Mouse (Mus musculus) kidney, postnatal 36 days (tissue): ENCODE results near the gene Sf3a3.
A peak's percentile ranks its signal among the peaks of the same experiment; 100 is the strongest.

Experiments used
- DNase-seq, 2 experiments: peaks; one replicate each; pipeline ENCODE4 v3.0.0; 2021 to 2022; ENCODE audit warnings: mixed read lengths in 2 of 2

Gene Sf3a3

DNA sequence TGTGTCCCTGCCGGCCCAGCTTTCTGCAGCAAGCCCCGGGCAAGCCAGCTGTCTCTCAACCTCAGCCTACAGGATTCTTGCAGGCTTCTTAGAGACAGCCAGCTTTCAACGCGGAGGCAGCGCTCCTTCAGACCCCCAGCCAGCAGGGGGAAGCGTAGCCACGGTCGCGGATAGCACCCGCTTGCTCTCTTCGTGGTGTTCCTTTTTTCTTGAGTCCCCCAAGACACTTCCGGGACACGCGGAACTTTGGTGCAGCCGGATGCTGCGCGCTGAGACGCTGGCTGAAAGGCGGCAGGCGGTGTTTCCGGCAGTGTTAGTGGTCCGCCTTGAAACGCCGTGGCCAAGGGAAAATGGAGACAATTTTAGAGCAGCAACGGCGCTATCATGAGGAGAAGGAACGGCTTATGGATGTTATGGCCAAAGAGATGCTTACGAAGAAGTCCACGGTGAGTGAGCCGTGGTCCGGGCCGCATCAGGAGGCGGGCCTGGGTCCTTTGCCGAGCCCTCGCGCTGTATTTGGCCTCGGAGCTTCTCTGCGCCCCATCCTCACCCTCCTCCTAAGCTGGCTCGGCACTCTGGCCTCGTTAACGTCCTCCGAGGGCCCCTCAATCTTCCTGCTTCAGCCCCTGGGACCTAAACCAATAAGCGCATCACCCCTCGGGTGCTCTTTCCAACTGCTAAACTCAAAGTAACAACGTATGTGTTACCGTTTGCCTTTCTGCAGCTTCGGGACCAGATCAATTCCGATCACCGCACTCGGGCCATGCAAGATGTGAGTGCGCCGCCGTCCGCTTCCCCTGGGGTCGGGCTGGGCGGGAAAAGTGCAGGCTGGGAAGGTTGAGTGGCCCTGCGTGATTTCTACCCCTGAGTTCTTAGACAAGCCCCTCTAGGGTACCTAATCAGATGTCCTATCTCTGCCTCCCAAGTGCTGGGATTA, at the start of gene Sf3a3:
TSS of gene Sf3a3 (plus strand) at position 232 of the 937 bp plus-strand sequence.
- peak; percentile 96 for DNase-seq

DNA sequence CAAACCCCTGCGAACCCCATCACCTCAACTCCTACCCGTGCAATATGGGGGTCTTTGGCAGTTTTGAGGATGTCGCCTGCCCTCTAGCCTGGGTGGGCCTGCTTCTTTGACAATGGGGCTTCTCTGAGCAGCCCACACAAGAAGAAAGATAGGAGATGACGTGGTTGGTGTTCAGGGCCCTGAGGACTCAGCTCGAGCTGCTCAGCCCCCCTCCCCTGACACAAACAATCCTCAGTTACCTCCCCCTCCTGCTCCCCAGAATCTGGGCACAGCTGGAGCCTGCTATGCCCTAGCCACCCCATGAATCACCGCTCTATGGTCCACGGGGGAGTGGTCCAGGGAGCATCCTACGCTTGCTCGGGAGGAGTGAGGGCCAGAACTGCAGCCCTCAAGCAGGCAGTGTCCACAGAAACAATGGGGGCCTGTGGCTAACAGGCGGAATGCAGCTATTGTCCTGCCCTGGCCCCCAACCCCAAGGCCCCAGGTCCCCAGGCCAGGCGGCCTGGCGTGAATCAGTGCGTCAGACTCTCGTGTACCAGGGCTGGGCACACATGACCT, 47.0 kb upstream of the Sf3a3 start:
- no peak for DNase-seq

DNA sequence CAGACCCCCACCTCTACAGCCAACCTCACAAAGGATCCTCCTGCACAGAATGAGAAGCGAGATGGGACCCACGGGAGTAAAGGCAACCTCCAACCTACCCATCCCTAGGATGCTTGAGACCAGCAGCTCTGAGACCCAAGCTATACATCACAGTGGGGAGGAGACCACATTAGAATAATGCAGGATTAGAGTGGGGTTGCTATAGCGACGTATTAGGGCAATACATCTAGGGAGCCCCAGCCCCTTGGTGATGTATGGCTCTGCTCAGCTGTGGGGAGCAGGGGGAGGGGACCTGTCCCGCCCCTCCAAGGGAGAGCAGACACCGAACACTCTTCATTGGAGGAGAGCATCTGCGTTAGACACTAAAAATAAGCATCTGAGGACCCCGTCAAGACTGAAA, 46.5 kb upstream of the Sf3a3 start:
- no peak for DNase-seq

DNA sequence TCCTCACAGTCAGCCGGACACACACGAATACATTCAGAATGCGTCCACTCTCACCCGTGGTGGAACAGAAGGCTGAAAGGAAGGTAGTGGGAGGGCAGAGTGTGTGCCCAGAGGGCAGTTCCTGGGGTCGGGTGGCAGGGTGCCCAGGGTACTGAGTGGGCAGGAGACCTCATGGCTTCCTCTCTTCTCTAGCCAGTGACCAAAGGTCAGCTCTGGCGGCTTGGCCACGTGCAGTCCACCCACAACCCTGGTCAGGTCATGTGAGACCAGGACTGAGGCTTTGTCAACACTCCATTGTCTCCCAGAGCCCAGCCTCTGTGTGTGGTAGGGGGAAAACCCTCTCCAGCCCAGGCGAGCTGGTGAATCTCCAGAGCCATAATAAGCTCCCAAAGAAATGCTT, 44.3 kb upstream of the Sf3a3 start:
- DNase-seq: peak; percentile 73 to 81

DNA sequence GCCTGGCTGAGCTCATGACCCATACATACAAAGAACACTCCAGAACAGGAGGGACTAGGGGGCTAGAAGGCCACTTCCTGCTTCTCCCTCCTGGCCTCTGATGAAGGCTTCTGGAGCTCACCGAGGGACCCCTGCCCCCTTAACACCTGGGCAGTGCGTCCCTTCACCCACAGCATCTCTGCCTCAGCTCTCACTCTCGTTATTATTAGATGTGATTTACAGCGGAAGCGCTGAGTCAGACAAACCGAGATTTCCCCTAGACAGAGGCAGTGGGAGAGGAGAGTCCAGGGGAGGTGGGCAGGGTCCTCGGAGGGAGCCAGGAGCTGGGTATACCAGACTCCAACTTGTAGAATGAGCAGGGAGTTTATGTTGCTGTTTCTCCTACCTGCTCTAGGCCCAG, 43.0 kb upstream of the Sf3a3 start:
- DNase-seq: no peak

DNA sequence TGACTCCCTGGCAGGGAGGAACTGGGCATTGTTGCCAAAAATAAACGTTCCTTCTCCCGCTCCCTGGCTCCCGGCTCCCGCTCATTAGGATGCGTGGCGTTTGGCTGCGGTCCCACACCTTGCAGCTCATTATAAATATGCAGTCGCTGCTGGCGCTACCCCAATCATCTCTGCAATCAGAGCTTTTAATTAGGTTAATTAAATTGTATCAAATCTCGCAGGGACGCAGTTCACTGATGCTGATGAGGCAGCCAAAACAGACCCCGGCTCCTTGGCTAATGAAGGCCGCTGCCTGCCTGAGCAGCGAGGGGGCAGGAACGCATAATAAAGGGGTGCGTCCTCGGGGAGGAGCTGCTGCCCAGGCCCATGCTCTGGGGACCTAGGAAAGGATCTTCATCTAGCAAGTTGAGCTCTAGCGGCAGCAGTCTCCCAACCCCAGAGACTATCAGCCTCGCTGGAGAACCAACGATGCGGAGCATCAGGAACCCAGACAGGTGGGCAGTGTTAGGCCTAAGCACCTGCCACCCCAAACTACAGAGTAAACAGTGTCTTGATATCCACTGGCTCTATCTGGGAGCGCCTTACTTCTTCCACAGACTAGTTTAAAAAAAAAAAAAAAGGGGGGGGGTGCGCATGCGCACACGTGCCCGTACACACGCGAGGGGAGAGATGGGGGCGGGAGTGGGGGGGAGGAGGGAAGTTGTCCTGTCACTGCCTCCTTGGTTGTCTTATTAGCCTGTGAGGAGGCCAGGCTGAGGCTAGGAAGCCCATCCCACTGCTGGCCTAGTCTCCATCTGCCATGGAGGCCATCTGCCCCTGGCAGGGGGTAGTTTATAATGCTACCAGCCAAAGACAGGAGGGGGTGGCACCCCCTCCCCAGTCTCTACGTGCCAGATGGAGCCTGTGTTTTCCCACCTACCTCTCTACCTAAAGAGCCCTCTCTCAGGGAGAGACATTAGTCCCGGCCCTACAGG, 41.9 kb upstream of the Sf3a3 start:
- DNase-seq: no peak

DNA sequence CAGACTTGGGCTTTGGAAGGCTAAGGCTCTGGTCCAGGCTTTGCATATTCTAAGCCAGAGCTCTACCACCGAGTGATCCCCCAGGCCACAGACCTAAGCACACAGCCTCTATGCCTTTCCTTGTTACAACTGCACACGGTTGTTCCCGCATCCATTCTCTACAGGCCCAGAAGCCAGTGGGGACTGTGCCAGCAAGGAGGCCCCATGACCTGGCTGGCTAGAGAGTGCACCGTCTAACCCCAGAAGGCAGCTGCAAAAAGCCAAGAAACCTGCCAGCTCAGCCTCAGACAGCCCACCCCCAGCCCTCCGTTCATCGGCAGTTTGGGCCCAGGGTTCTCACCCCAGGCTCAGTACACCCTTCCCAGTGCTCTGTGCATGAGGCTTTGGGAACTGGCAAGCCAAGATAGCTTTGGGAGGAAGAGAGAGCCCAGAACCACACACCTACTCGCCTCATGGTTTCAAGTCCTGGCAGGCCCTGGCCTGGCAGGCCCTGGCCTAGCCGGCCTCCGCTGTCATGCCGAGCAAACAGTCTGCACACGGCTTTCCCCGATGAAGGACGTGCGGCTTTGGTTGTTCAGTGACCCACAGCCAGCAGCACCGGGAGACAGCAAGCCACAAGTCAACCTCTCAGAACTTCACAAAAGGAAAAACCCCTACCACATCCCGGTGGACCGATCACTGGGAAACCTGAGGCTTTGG, 40.1 kb upstream of the Sf3a3 start:
- DNase-seq: no peak

DNA sequence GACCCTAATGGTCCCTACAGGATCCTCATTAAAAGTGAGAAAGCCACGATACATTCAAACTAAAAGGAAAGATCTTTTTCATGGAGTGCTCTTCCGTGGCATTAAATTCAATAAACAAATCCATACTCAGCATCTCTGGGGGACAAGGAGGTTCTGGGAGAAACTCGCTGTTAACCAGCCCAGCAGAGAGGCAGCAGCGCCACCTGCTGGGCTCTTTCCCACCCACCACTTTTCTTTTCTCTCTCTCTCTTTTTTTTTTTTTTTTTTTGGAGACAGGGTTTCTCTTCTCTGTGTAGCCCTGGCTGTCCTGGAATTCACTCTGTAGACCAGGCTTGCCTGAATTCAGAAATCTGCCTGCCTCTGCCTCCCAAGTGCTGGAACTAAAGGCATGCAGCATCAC, 39.5 kb upstream of the Sf3a3 start:
- DNase-seq: peak; percentile 55 to 83

DNA sequence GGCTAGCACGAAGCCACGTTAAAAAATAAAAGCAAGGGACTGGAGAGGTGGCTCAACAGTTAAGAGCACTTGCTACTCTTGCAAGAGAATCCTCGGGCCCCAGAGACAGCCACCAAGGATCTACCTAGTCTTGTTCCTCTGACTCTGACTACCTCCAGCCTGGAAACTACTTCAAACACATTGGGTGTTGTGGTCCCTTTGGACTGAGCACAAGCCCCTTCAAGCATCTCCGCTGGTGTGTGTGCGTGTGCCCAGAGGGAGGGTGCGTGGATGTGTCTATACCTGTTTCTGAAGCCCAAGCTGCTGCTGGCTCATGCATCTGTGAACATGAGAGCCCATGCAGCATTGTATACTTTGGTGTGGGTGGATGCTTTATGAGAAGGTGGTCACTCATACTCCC, 38.6 kb upstream of the Sf3a3 start:
- DNase-seq: no peak

DNA sequence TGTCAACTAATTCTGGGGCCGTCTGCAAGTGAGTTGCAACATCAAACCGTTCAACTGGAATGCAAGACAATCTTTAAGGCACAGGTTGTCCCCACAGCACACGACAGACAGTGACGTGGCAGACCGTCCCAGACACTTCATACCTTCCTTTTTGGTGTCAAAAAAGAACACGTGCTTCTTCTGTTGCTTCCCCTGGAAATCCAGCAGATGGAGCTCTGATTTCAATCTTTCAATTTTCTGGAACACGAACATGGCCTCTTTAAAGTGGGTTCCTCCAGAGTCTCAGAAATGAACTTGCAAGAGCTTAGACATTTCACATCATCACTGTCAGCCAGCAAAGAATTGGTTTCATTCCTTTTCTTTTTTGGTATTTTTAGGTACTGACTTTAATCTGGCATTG, 32.3 kb upstream of the Sf3a3 start:
- DNase-seq: no peak

DNA sequence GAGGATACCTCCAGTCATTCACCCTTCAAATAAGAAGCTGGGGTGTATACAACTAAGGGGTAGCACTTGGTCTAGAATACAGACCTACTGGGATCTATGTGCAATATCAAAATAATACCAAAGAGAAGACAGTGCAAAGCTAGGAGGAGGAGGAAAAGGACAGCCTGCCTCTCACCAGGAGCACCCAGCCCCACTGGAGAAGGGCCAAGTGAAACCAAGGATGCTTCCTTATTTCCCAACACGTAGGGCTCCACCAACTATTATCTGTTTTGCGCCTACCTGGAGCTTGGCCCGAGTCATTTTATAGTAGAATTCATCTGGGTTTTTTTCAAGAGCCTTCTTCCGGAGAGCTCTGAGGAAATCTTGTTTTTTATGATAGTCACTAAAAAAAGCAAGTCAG, 31.1 kb upstream of the Sf3a3 start:
- no peak for DNase-seq

DNA sequence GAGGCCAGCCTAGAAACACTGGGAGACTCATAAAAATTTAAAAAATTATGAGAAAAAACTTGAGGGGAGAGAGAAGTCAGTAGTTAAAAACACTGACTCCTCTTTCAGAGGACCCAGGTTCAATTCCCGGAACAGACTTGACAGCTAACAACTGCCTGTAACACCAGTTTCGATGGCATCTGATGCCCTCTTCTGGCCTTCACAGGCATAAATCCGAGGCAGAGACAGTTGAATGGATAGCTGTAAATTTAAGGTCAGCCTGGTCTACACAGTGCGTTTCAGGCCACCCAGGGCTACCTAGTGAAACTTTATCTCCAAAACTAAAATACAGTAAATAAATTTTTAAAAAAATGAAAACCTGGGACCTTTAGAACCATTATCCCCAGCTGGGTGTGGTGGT, 29.6 kb upstream of the Sf3a3 start:
- no peak for DNase-seq

DNA sequence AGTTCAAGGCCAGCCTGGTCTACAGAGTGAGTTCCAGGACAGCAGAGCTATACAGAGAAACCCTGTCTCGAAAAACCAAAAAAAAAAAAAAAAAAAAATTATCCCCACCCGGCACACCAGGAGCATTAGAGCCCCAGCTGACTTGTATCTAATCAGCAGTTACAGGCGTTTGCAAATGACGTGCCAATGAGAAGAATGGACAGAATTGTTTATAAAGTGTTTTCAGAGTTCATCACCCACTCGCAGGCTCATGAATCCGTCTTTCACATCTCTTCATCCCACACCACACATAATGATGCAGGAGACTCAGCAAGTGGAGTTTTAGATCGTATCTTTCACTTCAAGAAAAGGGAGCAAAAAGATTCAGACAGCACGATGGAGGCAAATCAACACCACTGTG, 29.1 kb upstream of the Sf3a3 start:
- DNase-seq: no peak

DNA sequence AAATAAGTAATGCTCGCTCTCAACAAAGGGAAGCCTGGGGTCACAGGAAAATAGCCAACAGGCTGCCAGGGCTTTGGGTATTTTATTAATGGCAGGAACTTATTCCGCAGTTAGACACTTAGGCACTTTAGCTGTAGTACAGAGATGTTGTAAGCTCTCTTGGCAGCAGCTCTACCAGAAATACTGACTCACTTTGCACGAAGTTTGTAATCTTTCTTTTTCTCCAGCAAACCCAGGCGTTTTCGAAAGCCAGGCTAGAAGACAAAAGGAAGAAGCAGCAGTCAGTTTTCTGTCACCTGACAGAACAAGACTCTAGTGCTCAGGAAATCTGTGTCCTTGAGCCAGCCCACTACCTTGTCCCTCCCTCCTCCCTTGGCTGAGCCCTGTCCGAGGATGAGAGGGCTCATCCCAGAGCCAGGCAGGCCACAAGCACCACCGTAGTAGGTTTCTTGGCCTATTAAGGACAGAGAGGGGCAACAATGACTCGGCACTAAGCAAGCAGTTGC, 28.6 kb upstream of the Sf3a3 start:
- no peak for DNase-seq

DNA sequence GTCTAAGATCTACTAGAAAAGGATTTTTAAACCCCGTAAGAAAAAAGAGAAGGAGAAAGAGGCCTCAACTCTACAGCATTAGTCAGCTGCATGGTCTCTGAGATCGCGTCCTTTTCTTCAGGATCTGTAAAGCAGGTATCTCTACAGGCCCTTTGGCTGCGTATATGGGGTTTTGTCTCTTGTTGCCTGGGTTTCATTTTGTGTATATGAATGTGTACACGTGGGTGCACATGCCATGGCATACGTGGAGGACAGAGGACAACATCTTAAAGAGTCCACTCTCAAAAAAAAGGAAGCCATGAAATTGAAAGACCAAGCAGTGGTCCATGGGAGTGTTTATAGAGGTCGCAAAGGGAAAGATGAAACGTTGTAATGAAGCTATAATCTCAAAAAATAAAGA, 23.1 kb upstream of the Sf3a3 start:
- no peak for DNase-seq

DNA sequence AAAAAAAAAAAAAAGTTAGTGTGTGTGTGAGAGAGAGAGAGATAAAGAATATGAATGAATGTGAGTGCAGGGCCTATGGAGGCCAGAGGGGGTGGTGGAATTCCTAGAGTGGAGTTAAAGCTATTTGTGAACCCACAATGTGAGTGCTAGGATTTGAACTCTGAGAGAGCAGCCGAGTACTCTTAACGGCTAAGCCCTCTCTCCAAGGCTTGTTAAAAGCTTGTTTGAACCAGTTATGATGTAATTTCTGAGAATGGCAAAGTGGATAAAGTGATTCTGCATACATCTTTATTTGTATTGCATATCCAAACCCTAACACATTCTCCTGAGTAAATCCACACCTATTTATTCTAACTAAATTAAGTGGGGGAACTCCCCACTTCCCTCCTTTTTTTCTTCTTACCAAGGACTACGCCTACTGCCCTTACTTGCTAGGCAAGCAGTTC, 22.1 kb upstream of the Sf3a3 start:
- DNase-seq: no peak

DNA sequence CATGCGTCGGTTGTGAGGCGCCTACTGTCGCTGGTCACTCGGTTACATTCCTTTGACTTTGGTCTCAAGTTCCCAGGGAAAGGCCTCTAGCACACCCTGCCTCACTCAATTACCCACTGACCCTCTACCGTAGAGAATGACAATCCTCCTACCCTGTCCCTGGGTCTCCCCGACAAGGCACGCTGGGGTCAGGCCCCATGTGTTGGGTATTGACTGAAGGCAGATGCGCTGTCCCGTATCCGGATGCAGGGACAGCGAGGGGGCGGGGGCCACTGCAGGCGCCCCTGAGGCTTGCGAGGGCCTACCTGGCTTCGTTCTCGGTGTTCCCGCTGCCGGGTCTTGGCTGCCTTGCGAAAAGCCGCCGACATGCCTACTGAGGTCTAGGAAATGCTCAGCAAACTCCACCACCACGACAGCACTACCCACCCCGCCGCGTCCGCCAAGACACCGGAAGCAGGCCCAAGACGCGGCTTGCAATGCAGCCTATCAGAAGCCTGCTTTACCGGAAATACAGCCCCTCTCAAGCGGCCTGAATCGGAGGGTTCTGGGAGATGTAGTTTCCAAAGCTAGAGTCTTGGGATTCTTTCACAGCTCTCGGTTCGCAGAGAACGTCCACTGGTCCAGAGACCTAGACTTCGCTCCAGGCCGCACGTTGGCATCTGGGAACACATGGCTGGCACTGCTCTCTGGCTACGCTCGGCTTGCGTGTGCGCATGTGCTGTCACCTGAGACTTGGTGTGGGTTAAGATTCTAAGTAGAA, 21.3 kb upstream of the Sf3a3 start, which contains the start of gene Utp11:
TSS of gene Utp11 (minus strand) at position 466 of the 760 bp plus-strand sequence.
- peak; percentile 90 to 95 for DNase-seq

DNA sequence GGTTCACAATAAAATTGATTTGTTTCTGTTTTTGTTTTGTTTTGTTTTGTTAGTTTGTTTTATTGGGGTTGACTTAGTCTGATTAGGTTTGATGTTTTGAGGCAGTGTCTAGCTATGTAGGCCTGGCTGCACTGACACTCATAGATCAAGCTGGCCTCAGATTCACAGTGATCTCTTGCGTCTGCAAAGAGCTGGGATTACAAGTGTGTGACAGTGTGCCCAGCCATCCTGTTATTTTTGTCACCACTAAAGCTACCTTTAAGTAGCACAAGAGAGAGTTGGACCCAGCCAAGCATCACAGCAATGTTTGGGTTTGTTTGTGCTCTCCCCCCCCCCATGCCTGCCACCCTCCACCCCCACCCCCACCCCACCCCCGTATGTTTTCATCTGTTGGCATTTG, 20.0 kb upstream of the Sf3a3 start:
- no peak for DNase-seq

DNA sequence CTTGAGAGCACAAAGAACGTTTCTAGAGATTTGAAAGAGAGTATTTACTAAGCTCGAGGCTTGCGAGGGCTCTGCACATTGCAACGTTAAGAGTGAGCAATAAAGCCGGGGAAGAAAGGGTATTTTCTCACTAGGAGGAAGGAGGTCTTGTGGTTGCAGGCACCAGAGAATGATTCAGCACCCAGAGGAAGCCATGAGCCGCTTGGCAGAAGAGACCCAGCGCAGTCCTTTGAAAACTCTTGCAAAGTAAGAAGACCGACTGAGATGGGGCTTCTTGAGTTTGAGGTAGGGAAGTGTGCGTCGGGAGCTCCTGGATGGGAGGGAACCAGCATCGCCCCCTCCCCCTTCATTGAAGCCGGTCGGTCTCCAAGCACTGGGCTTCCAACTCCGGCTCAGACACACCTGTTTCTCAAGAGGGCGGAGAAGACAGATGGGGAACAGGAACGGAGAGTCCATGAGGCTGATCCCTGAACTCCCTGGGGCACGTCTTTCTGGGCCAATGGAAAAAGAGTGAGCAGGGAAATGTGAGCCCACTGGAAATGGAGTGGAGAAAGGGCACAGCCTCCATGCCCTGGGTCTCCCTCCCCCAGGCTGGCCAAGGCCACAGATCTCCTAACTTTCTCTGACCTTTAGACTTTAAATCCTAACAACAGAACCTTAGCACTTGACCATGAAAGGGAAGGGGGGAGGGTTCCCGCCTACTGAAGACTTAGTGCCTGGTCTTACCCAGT, 18.6 kb upstream of the Sf3a3 start:
- DNase-seq: peak; percentile 69 to 70

DNA sequence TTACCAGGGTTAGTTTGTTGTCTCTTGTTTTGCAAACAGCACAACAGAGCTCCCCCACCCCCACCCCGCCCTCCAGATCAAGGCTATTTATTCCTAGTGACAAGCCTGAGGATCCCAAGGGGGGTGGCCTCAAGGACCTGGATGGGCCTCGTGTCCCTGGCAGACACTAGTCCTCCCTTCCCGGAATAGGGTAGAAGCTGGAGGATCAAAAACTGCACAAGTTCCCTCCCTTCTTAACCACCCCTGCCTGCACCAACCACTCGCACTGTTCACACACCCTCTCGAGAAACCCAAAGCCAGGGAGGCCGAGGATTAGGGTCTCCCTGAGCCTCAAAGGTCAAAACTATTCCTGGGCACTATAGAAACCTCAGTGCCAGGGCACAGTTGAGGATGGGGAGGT, 14.8 kb upstream of the Sf3a3 start:
- no peak for DNase-seq
